Mouse (Mus musculus) MEL (cell line): ENCODE results near the gene Sorl1. TPM values are rescaled to one million over a fixed set of nuclear protein-coding genes. Genes with fewer than 3 reads are reported as not detected.

ENCODE experiments used
- polyA plus RNA-seq, 2 experiments: library from polyadenylated mRNA; stranded (reverse) in 1 of 2; unstranded in 1 of 2; fragments of >175 nt in 1 of 2; fragments of >200 nt in 1 of 2; gene quantifications; 2 replicates each; pipeline versions ENCODE4 v1.2.1 to v1.2.4; 2012; ENCODE audit warnings: low replicate concordance in 2 of 2, low read depth in 1 of 2; ENCODE audit not compliant: insufficient read length in 2 of 2, insufficient read depth in 1 of 2, missing spikeins in 1 of 2
- total RNA-seq: library from RNA; depleted of rRNA; stranded (reverse); fragments of 300-350 nt; gene quantifications from 2 replicates; pipeline ENCODE4 v1.2.3, GENCODE M21; 2012; rRNA removed

Gene Sorl1
- total and polyA plus RNA-seq, 3 experiments = not detected

Other genes with a start within 250 kb of the Sorl1 start
- 17.9 and 19.9 TPM in 2 replicates for gene Sc5d, start 140.0 kb upstream of the Sorl1 start, total RNA-seq
- 10 to 100 TPM in 1 of 2 experiments, not detected in 1; 24.2 TPM for gene Sc5d, start 140.0 kb upstream of the Sorl1 start, polyA plus RNA-seq